Mouse (Mus musculus): Measurements from ENCODE around the gene Ifrd2. TPM values are rescaled to one million over a fixed set of nuclear protein-coding genes. Genes with fewer than 3 reads are reported as not detected.
"Not testable (repeated sequence)": the region's sequence is repeated elsewhere in the genome, so short reads cannot be mapped to it uniquely, and the experiment has no call there.

Gene Ifrd2
- total RNA-seq, 2 experiments from 2014 or later, result 48.4 to 51.2 TPM

DNA sequence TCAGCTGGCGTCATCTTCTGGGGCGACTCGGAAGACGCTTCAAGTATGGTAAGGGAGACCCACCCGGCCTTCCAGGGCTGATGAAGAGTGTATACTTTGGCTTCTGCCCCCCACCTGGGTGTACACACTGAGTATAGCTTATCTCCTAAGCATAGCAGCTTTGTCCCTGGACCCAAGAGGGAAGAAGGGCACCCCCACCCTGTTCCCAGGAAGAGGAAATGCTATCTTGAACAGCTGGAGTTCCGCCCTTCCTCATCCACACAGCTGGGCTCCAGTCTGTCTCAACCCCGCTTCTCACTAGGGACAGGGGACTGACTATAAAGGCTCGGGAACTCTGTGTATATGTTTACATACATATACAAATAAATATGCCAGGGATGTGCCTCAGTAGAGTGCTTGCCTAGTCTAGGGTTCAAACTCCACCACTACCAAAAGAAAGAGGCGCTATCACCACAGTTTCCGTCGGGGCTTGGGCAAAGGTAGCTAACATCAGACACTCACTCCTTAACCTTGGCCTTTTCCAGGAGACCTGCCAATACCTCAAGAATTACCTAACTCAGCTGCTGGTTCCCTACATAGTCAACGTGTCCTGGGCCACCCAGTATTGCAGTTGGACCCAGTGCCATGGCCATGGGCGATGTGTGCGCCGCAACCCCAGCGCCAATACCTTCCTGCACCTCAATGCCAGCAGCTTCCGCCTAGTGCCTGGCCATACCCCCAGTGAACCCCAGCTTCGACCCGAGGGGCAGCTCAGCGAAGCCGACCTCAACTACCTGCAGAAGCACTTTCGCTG, 15.7 kb upstream of the Ifrd2 start:
- intact Hi-C loops (cut with DNase I), result no loop called here
- DNase-seq, result peak in 1 of 2 experiments; percentile 49

DNA sequence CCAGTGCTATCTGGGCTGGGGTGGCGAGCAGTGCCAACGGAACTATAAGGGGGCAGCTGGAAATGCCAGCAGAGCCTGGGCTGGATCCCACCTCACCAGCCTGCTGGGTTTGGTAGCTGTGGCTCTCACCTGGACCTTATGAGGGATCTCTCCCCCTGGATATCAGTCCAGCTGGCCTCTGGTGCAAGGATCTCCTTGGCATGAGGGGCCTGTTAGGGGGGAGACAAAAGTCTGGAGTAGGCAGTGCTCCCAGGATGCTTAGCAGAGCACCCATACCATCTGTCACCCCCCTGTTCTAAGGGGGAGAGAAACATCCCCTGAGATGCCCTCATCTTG, 15.1 kb upstream of the Ifrd2 start:
- intact Hi-C loops (cut with DNase I), result no loop called here

DNA sequence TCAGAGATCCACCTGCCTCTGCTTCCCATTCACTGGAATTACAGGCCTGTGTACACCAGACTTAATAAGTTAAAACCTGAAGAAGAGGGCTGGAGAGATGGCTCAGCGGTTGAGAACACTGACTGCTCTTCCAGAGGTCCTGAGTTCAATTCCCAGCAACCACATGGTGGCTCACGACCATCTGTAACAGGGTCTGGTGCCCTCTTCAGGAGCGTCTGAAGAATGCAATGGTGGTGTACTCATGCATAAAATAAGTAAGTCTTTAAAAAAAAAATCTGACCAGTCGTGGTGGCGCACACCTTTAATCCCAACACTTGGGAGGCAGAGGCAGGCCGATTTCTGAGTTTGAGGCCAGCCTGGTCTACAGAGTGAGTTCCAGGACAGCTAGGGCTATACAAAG, 13.7 kb upstream of the Ifrd2 start:
- DNase-seq; intact Hi-C loops (cut with DNase I): not testable (repeated sequence)

More for the DNA sequence above, 15.1 kb upstream of the Ifrd2 start:
- DNase-seq, result no peak

DNA sequence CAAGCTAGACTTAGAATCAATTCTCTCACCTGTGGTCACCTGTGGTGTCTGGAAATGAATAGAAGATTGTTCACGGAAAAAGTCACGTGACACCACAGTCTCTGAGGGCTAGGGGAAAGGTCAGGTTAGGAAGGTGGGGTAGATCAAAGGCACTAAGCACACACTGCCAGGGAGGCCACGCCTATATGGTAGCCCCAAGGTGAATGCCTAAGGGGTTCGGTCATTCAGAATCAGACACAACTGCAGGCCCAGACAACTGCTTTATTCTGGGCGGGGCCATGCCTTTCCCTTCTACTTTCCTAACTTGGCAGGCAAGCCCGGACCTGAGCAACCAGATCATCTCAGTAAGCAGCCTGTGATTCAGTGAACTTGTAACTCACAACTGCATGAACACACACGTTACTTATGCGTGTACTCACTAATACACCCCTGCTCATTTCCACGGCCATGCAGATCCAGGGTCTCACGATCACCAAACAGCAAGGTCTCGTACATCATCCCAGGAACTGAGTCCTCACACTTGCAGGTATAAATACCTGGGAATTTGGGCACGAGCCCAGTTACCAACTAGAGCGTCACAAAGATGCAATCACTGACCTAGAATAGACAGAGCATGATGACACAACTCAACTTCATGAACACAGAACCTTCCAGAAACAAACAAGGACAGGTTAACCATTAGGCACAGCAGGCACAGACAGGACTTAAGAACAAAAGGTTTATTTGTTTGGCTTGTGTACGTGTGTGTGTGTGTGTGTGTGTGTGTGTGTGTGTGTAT, 11.7 kb upstream of the Ifrd2 start:
- intact Hi-C loops (cut with DNase I), result no loop called here
- DNase-seq, result no peak

DNA sequence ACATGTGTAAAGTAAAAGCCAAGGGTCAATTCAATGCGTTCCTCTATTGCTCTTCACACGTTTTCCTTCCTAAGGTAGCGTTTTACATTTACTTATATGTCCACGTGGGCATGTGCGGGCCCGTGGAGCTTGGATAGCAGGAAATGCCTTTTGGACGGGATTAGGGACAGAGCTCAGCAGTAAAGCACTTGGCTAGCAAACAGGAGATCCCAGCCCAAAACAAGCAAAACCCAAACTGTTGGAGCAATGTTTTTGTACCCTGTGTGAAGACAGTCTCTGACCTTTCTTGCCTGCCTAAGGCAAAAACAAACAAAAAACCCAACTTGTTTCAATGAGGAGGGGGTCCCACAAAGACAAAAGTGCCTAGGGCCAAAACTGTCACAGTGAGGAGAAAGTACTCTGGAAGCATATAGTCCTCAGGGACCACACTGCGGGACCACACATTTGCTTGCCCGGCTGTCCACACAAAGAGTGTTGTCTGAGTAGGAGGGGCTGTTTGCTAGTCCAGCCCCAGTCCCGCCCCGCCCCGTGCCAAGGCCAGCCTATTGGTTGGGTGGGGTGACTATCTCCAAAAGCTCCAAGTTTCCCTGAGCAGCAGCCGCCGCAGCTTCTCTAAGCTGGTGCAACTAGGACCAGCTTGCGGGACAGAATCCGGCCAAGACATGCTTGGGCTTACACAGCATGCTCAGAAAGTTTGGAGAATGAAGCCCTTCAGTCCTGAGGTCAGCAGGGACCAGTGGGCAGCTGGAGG, 10.9 kb upstream of the Ifrd2 start, which contains the start of gene Hyal1:
TSS of gene Hyal1 (plus strand) at position 571 of the 751 bp plus-strand sequence.
- peak; percentile 76 to 79 for DNase-seq
- intact Hi-C loops (cut with DNase I), result no loop called here

DNA sequence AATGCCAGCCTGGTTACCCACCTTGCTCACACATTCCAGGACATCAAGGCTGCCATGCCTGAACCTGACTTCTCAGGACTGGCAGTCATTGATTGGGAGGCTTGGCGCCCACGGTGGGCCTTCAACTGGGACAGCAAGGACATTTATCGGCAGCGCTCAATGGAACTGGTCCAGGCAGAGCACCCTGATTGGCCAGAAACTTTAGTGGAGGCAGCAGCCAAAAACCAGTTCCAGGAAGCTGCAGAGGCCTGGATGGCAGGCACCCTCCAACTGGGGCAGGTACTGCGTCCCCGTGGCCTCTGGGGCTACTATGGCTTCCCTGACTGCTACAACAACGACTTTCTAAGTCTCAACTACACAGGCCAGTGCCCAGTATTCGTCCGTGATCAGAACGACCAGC, 9.6 kb upstream of the Ifrd2 start:
- intact Hi-C loops (cut with DNase I), result no loop called here
- no peak for DNase-seq

DNA sequence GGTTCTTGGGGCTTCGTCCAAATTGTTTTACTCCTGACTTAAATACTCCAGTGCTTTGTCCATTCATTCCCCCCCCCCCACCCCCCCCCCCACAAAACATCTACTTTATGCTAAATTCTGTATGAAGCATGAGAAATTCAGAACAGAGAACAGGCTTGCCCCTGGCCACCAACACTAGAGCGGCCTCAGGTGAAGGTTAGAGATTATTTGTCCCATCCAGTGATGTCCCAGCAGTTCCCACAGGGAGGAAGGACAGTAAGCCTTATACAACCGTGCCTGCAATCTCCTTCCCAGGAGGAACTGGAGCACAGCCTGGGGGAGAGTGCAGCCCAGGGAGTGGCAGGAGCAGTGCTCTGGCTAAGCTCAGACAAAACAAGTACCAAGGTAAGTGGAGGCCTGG, 8.9 kb upstream of the Ifrd2 start, which contains the start of gene Naa80:
TSS of gene Naa80 (plus strand) at position 301 of the 400 bp plus-strand sequence.
- DNase-seq, result no peak
- intact Hi-C loops (cut with DNase I), result no loop called here

DNA sequence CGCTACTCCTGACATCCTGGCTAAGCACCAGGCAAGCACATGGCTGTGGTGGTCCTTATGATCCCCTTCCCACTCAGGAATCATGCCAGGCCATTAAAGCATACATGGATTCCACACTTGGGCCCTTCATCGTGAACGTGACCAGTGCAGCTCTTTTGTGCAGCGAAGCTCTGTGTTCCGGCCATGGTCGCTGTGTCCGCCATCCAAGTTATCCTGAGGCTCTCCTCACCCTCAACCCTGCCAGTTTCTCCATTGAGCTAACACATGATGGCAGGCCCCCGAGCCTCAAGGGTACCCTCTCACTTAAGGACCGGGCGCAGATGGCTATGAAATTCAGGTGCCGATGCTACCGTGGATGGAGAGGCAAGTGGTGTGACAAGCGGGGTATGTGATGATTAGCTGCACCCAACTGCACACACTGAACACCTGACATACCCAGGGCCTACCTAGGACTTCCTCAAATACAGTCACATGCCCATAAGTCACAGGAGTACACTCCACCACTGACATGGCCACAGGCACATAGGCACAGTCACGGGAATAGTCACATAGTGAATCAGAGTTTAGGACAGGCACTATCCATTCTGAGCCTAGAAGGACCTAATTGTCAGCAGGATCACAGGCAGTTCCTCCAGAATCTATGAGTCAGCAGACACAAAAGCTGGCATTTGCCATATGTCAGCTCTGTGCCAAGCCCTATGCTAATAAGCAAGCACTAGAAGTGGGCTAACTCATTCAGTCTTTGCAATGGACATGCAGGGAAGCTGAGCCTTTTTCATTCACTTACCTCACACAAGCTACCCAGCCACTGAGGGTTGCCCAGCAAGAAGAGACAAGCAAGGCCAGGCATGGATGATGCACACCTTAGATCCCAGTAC, 8.2 kb upstream of the Ifrd2 start:
- DNase-seq, result no peak
- intact Hi-C loops (cut with DNase I), result no loop called here

DNA sequence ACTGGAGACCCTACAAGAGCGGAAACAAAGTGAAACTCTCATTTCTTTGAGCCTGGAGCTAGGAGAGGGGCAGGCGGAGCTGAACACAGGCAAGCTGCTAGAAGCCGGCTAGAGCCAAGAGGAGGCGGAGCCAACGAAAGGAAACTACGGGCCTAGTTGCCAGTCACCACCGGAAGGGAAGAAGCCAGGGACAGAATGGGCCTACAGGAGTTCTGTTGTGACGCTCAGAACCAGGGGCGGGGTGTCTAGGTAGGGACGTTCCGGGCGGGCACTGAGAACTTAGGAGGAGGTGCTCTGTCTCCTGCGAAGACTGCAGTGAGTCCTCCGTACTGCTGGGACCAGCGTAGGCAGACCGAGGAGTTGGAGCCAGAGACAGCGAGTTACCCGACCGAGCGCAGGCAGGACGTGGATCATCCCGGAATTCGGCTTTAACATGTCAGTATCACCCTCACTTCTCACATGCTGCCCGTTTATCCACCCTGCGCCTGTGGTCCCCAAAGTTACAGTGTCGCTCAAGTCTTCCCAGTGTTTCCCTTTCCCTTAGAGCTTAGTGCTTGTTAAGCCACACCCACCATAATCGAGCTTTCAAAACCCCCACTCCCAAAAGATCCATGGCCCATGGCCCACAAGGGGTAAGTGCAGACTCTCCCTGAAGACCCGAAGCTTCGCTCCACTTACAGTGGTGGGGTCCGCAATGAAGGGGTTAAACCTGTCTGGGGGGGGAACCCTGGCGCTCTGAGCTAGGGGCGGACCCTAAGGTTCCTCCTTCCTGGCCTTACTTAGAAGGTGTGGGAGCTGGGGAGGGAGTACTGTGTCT, 6.7 kb upstream of the Ifrd2 start, which contains the start of gene Hyal3:
TSS of gene Hyal3 (plus strand) at position 318 of the 817 bp plus-strand sequence.
- DNase-seq, result peak; percentile 87
- intact Hi-C loops (cut with DNase I), result loop anchor here (1.0 kb wide), 1 partner anchor 11 kb away; no protein-coding TSS in a partner anchor

DNA sequence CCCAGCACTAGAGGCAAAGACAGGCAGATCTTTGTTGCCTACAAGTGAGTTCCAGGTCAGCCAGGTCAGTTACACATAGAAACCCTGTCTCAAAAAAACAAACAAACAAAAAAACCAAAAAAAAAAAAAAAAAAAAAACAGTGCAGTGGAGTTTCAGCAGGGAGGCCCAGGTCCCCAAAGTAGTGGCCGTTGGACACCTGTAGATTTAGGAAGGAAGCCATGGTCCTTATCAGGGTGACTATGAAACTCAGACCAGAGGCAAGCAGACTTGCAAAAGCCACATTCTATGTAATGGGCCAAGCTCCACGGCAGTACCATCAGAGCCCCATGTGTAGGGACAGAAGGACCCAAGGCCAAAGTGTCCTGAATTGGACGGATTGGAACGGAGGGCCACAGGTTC, 5.9 kb upstream of the Ifrd2 start:
- DNase-seq, result no peak
- intact Hi-C loops (cut with DNase I), result no loop called here

DNA sequence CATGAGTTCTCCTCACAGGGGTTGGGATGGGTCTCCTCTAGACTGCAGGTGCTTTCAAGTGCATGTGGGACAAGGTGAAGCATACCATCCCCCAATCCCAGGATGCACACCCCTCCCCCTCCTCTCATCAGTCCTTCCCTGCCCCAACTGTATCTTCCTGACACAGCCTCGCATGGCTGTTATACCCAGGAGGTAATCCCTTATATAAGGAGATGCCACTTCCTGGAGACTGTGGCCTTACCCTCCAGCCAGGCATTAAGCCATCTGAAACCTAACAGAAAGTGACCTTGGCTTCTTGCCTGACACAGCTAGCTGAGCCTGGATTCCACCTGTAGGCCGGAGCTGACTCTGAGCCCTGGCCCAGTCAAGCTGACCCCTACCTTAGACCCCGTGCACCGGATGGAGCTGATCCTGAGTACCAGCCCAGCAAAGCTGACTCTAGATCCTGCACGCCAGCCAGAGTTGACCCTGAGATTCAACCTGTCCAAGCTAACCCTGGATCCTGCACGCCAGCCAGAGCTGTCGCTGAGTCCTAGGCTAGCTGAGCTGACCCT, 4.9 kb upstream of the Ifrd2 start:
- DNase-seq, result no peak
- intact Hi-C loops (cut with DNase I), result no loop called here

DNA sequence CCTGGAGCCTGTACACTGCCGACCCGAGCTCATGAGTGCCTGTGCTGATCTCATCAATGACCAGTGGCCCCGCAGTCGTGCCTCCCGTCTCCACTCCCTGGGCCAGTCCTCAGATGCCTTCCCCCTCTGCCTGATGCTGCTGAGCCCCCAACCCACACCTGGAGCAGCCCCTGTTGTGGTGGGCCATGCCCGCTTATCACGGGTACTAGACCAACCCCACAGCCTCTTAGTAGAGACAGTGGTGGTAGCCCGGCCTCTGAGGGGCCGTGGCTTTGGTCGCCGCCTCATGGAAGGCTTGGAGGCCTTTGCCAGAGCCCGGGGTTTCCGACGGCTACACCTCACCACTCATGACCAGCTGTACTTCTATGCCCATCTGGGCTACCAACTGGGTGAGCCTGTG, 4.3 kb upstream of the Ifrd2 start:
- intact Hi-C loops (cut with DNase I), result no loop called here
- DNase-seq, result no peak

DNA sequence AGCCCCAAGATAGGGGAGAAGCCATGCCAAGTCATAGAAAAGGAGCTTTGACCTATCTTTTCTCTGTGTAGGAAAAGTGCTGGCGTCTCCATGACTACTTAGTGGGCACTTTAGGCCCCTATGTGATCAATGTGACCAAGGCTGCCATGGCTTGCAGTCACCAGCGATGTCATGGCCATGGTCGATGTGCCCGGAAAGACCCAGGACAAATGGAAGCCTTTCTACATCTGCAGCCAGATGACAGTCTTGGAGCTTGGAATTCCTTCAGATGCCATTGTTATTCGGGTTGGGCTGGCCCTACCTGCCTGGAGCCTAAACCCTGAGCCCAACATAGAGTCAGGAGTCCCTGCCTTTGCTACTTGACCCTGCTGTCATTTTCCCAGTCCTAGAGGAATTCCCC, 938 bp upstream of the Ifrd2 start:
- DNase-seq, result no peak

DNA sequence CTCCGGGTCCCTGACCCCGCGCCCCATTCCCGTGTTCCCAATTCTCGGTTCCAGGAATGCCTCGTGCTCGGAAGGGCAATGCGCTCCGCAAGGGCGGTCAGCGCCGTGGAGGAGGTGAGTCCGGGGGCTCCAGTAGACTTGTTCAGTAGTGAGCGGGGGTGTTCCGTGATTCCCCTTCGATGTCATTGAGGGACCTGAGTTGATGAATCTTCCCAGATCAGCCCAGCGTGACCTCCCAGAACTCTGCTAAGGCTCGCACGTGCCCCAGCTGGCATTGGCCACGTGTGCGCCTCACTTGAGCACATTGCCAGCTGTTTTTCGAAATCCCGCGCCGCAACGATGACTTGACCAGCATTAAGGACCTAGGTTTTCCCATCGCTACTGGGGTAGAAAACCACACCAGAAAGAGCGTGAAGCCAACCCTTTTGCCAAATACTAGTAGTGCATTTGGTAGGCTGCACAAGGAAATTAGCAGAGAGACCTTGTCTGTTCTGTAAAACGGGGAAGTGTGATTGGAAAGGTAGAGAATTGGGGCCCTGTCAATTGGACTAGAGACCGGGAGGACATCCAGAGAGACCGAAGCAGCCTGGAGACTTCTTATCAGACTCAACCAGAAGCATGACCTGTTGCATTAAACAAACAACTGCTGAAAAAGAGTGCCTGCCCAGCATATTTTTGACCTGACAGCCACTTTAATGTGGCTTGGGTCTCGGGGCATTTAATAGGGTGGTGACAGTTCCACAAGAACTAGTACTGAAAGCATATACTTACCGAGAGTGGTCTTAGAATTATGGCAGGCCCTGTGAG, 594 bp downstream of the Ifrd2 start:
- no peak for DNase-seq
- intact Hi-C loops (cut with DNase I), result no loop called here

More for the DNA sequence above, 938 bp upstream of the Ifrd2 start:
- intact Hi-C loops (cut with DNase I), result no loop called here

DNA sequence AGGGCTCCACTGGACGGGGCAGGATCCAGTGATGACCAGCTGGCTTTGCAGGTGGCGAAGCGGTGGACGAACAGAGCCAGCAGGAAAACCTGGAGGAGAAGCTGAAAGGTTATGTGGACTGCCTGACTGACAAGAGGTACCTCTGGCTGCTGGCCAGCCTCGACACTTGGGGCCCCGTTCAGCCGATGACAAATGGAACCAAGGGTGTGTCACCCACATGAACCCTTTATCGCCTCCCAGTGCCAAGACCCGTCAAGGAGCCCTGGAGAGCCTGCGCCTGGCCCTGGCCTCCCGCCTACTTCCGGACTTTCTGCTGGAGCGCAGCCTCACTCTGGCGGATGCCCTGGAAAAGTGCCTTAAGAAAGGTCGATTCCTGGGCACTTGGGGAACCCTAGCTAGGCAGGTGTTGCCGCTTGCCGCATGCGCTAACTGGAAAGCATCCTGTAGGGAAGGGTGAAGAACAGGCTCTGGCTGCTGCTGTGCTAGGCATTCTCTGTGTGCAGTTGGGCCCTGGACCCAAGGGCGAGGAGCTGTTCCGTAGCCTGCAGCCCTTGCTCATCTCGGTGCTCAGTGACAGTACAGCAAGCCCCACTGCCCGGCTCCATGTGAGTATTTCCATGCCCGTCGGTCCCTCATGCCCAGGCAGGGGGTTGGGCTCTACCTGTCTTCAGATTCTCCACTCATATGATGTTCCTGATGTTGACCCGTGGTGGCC, 2.8 kb downstream of the Ifrd2 start:
- DNase-seq, result no peak
- intact Hi-C loops (cut with DNase I), result no loop called here

DNA sequence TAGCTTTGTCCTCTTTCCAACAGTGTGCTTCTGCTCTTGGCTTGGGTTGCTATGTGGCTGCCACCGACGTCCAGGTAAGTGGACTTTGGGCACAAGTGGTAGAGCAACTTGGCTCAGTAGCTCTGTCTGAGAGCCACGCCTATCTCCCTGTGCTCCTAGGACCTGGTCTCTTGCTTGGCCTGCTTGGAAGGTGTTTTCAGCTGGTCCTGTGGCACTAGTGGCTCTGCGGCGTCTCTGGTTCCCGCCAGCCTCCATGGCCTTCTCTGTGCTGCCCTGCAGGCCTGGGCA, 3.3 kb downstream of the Ifrd2 start:
- intact Hi-C loops (cut with DNase I), result no loop called here
- DNase-seq, result no peak

DNA sequence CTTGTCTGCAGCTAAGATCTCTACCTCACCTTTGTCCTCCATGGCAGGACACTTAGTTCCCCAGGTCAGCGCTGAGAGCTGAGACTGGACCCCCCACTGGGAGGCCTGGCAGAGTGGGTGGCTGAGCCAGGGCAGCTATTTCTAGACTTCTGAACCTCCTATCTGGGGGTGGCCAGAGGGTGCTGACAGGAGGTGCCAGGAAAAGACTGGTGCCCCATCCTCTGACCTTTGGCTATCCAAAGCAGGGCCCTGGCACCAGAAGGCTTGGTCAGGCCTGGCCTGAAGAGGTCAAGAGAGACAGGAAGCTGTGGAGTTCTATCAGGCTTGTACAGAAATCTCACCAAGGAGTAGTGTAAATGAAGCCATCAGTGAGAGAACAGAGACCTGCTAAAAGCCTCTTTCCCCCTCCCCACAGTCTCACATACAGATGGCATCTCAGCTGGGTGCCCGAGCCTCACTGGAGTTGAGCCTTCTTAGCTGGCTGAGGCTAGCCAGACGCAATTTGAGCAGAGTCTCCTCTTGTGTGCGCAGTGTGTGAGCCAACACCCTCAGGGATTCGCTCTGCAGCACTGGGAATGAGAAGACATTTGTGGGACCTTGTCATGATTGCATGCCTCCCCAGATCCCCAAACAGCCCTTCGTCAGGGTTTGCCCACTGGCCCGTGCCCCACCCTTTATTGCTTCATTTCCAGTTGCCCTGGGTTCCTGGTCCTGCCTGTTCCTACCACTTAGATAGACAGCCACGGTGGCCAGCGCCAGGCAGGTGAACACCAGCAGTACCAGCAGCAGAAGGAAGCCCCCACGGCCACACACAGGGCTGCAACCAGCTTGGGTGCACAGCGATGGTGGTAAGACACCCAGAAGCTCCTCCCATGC, 5.9 kb downstream of the Ifrd2 start:
- DNase-seq, result no peak
- intact Hi-C loops (cut with DNase I), result no loop called here

All from heart, postnatal 36 days (tissue).